Mouse (Mus musculus) c-Kit-positive CD71-negative TER-119-negative erythroid progenitor cells, embryonic 14.5 days (primary cell): ENCODE results near the gene Gm17304.

Experiments used
- DNase-seq: peaks from one replicate; pipeline ENCODE4 v3.0.0-alpha.2; 2013; ENCODE audit warnings: low read depth

The Gm17304 gene

GRCm38 (mm10) chr5:106623337-106623736 lies 14.4 kb downstream of the Gm17304 start:
- no peak for DNase-seq

GRCm38 (mm10) chr5:106628369-106629149 lies 19.7 kb downstream of the Gm17304 start:
- no peak for DNase-seq

GRCm38 (mm10) chr5:106636423-106636946 lies 27.6 kb downstream of the Gm17304 start:
- no peak for DNase-seq

- no peak for DNase-seq
Observed at GRCm38 (mm10) chr5:106639627-106640026, 30.7 kb downstream of the Gm17304 start.

GRCm38 (mm10) chr5:106640235-106640809 lies 31.4 kb downstream of the Gm17304 start:
- no peak for DNase-seq

GRCm38 (mm10) chr5:106641876-106642275 lies 33.0 kb downstream of the Gm17304 start:
- DNase-seq = no peak

- no peak for DNase-seq
Observed at GRCm38 (mm10) chr5:106643434-106643833, 34.5 kb downstream of the Gm17304 start.

GRCm38 (mm10) chr5:106649441-106649840 lies 40.5 kb downstream of the Gm17304 start:
- DNase-seq = no peak

GRCm38 (mm10) chr5:106649995-106650394 lies 41.1 kb downstream of the Gm17304 start:
- no peak for DNase-seq

- no peak for DNase-seq
Observed at GRCm38 (mm10) chr5:106652220-106652753, 43.4 kb downstream of the Gm17304 start.

- no peak for DNase-seq
Observed at GRCm38 (mm10) chr5:106652790-106653328, 44.0 kb downstream of the Gm17304 start.
